Mouse (Mus musculus) G1E (cell line): Measurements from ENCODE around the gene Bnip2. TPM values are rescaled to one million over a fixed set of nuclear protein-coding genes. Genes with fewer than 3 reads are reported as not detected.

Experiments used
- ATAC-seq: 2 replicates; pipeline ENCODE4 v1.8.0; 2016; ENCODE audit warnings: mild to moderate bottlenecking; ENCODE audit not compliant: insufficient number of reproducible peaks, poor library complexity, low FRiP score, severe bottlenecking; ENCODE audit errors: extremely low read depth
- DNase-seq: peaks from one replicate; pipeline ENCODE4 v3.0.0; 2012; ENCODE audit warnings: low spot score
- H3K27me3 ChIP-seq: 2 replicates; pipeline ENCODE4 v1.6.1; 2012; ENCODE audit warnings: mild to moderate bottlenecking, low read length, inconsistent platforms; ENCODE audit not compliant: insufficient read depth
- H3K36me3 ChIP-seq: replicated peaks from 2 replicates; pipeline ENCODE3; 2012; ENCODE audit warnings: mild to moderate bottlenecking, inconsistent platforms
- H3K4me1 ChIP-seq: 2 replicates; pipeline ENCODE4 v1.6.1; 2012; ENCODE audit warnings: low read depth, low read length, inconsistent platforms, mixed read lengths; ENCODE audit not compliant: insufficient read depth
- H3K4me3 ChIP-seq: 2 replicates; pipeline ENCODE4 v1.5.1; 2012; ENCODE audit warnings: low read depth, mild to moderate bottlenecking, inconsistent platforms, low read length, moderate library complexity, mixed read lengths
- H3K9me3 ChIP-seq: replicated peaks from 2 replicates; pipeline ENCODE4 v1.6.1; 2012; ENCODE audit warnings: inconsistent platforms
- CTCF ChIP-seq: IDR thresholded peaks from 2 replicates; pipeline ENCODE4 v1.5.1; 2012; ENCODE audit warnings: low read depth, low read length, inconsistent platforms, mixed read lengths
- GATA1 ChIP-seq: IDR thresholded peaks from 2 replicates; pipeline ENCODE4 v1.6.1; 2012; ENCODE audit warnings: borderline replicate concordance, low read length, inconsistent platforms, mixed read lengths
- GATA2 ChIP-seq: IDR thresholded peaks from 2 replicates; pipeline ENCODE4 v1.6.1; 2012; ENCODE audit warnings: low read depth, low read length, inconsistent platforms, borderline replicate concordance
- POLR2AphosphoS5 ChIP-seq: IDR thresholded peaks from 2 replicates; pipeline ENCODE4 v1.6.1; 2012; ENCODE audit warnings: low read depth, low read length, inconsistent platforms; ENCODE audit not compliant: insufficient replicate concordance
- TAL1 ChIP-seq: conservative IDR thresholded peaks from 2 replicates; pipeline ENCODE4 v1.6.1; 2012; ENCODE audit warnings: low read depth, low read length, inconsistent platforms, mixed read lengths
- polyA plus RNA-seq: library from polyadenylated mRNA; stranded (reverse); fragments of >175 nt; gene quantifications from 2 replicates; pipeline ENCODE4 v1.2.3, GENCODE M21; 2012
- total RNA-seq, 2 experiments: library from RNA; stranded (forward) in 1 of 2; stranded (reverse) in 1 of 2; fragments of 200-1000 nt in 1 of 2; fragments of >200 nt in 1 of 2; fragmentation: Nextera tagmentation in 1 of 2; gene quantifications; 2 replicates each; pipeline ENCODE4 v1.2.3; 2014 to 2017

Bnip2 gene
- total and polyA plus RNA-seq, 3 experiments: 38.0 to 186 (median 106) TPM

DNA sequence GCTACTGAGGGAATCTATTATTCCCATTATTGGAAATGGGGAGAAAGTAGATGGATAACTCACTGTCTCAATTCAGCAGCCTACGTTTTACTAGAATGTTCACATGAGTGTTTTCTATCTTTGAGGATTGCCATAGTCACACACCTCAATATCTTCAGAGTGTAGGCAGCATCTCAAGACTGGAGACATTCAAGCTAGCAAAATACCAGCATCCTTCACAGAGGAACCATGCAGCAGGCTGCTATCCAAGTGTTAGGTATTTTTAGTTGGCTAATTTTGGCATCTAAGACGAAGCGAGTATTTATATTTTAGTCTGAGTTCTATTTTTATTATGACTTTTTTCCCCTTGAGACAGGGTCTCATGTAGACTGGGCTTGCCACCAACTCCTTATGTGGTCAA, 24.9 kb upstream of the Bnip2 start:
- TF ChIP-seq TAL1: no peak
- DNase-seq: no peak
- no peak overlapping the region for H3K4me3 ChIP-seq
- H3K9me3 ChIP-seq: no peaks in the 10 kb centered on the region
- no peaks in the 10 kb centered on the region for H3K4me1 ChIP-seq
- no peak for ATAC-seq
- peaks cover 18% of the 10 kb centered on the region; the same call in 1 of the 2 replicates for H3K27me3 ChIP-seq
- H3K36me3 ChIP-seq: no peaks in the 10 kb centered on the region

DNA sequence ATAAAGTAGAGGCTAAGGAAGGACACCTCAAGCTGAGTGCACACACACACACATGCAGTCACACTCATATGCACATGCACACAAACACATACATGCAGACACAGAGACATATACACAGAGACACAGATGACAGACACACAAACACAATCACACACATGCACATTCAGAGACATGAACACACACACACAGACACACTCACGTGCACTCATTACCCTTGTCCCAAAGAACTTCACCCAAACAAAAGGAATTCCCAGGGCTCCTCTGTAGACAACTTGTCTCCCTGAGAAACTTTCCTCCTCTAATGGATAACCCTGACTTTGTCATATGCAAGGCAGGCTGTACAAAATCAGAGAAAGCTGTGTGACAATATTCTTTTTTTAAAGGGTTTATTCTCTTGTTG, 3.7 kb upstream of the Bnip2 start:
- H3K4me3 ChIP-seq: no peak overlapping the region
- DNase-seq (no peak), ATAC-seq (no peak)
- TF ChIP-seq POLR2AphosphoS5: no peak
- TF ChIP-seq TAL1: no peak
- no peak for TF ChIP-seq GATA1
- TF ChIP-seq CTCF: no peak
- TF ChIP-seq GATA2: no peak
- H3K36me3 ChIP-seq: no peaks in the 10 kb centered on the region
- H3K27me3 ChIP-seq: peaks cover 14% of the 10 kb centered on the region
- no peaks in the 10 kb centered on the region for H3K9me3 ChIP-seq
- peaks cover 19% of the 10 kb centered on the region for H3K4me1 ChIP-seq

DNA sequence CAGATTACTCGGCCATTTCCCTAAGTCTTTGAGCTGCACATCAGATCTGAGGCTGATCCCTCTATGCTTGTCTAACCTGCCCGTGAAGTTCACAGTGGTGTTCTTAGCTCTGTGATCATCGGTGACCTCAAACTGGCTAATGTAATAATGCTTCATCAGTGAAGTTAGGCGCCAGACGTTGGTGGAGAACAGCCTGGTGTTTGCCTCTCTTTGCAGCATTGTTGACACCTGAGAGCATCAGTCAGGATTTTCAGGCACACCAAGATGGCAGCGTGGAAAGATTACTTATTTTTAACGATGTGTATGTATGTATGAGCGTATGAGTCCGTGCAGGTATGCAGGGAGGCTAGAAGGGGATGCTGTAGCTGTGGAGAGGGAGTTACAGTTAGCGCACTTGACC, 3.2 kb upstream of the Bnip2 start:
- TF ChIP-seq GATA2 (no peak), GATA1 (no peak)
- peaks cover 13% of the 10 kb centered on the region for H3K27me3 ChIP-seq
- ATAC-seq (no peak), DNase-seq (no peak)
- peaks cover 24% of the 10 kb centered on the region for H3K4me1 ChIP-seq
- H3K9me3 ChIP-seq: no peaks in the 10 kb centered on the region
- peaks cover under 1% of the 10 kb centered on the region for H3K36me3 ChIP-seq
- no peak overlapping the region for H3K4me3 ChIP-seq

DNA sequence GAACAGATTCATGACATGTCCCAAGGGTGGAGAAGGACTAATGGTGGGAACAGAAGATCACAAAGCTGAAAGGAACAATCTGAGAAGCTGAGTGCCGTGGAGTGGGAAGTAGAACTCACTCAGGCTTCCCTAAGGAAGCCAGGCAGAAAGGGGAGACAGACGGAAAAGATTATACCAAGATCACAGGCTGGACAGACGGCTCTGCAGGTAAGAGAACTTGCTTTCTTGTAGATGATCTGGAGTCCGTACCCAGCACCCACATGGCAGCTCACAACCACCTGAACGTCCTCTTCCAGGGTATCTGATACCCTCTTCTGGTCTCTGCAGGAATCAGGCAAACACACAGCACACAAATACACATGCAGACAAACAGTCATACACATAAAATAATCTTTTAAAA, 2.7 kb upstream of the Bnip2 start:
- peaks cover 8% of the 10 kb centered on the region for H3K27me3 ChIP-seq
- H3K4me3 ChIP-seq: no peak overlapping the region
- ATAC-seq (no peak), DNase-seq (no peak)
- no peaks in the 10 kb centered on the region for H3K9me3 ChIP-seq
- peaks cover 29% of the 10 kb centered on the region for H3K4me1 ChIP-seq
- H3K36me3 ChIP-seq: peaks cover 6% of the 10 kb centered on the region
- TF ChIP-seq CTCF: no peak
- TF ChIP-seq GATA2: no peak
- no peak for TF ChIP-seq TAL1
- TF ChIP-seq GATA1: no peak
- TF ChIP-seq POLR2AphosphoS5: no peak

DNA sequence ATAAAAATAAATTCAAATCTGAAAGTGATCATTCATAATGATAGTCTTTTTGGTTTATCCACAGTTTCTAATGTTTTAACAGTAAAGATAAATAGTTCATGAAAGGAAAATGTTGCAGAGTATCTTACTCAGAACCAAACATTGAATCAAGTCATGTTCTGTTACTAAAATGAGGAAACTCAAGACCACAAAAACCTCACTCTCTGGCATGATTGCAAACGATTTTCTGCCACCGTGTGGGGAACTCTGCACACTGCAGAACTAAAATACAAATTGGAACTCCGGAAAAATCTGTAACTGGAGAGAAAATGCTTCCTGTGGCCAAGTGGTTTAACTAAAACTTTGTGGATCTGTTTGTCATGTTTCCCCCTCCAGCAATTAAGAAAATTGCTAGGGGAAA, 1.7 kb upstream of the Bnip2 start:
- H3K4me1 ChIP-seq: peaks cover 39% of the 10 kb centered on the region
- DNase-seq: peak; percentile 32
- ATAC-seq: 0 out of 2 replicates have a peak, but pooled peaks have one; percentile 19
- H3K4me3 ChIP-seq: no peak overlapping the region
- H3K27me3 ChIP-seq: peaks cover 6% of the 10 kb centered on the region; the same call in 1 of the 2 replicates
- no peaks in the 10 kb centered on the region for H3K9me3 ChIP-seq
- TF ChIP-seq CTCF (peak; percentile 32; the same call in 1 of the 2 replicates), POLR2AphosphoS5 (no peak), GATA1 (no peak)
- peaks cover 14% of the 10 kb centered on the region for H3K36me3 ChIP-seq

DNA sequence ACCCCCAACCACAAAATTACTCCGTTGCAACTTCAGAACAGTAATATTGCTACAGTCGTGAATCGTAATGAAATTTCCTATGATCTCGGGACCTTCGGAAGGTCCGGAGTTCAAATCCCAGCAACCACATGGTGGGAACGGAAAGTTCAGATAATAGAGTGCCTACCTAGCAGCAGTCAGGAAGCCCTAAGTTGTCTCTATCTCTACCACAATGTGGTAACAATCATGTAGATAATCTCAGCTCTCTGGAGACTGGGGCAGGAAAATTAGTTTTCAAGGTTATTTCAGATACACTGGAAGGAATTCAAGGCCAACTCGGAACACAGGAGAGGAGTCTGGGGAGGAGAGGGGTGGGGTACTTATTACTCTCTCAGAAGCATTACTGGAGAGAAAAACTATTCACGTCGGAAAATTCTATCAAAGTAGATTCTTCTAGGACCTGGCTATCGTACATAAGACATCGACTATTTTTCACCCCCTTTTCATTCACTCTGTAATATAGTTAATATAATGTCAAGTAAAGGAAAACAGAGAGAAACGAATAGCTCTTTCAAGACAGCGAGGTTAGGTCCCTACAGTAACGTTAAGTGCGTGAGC, 462 bp upstream of the Bnip2 start:
- peaks cover 20% of the 10 kb centered on the region for H3K36me3 ChIP-seq
- H3K27me3 ChIP-seq: peaks cover 6% of the 10 kb centered on the region; the same call in 1 of the 2 replicates
- DNase-seq (no peak), ATAC-seq (no peak)
- peak overlapping the region; percentile 98 for H3K4me3 ChIP-seq
- peaks cover 47% of the 10 kb centered on the region for H3K4me1 ChIP-seq
- H3K9me3 ChIP-seq: no peaks in the 10 kb centered on the region
- TF ChIP-seq GATA2 (no peak), CTCF (no peak), POLR2AphosphoS5 (no peak), TAL1 (no peak), GATA1 (no peak)

DNA sequence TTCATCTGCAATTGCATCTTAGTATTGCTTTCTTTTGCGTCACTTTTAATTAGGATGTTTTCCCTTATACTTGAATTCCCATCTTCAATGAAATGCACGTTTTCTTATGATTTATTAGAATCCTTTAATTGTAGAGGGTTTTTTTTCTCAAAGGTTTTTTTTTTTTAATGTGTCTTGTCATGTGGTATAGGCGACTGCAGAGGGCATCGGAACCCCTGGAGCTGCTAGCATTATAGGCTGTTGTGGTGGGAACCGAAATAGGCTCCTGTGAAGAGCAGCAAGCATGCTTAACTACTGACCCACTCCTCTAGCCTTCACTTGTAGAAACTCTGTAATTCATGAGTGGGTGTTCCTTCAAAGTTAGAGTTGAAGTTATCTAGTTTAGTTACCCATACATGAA, 1.1 kb downstream of the Bnip2 start:
- Histone ChIP-seq H3K9me3 (no peaks in the 10 kb centered on the region), H3K4me1 (peaks cover 47% of the 10 kb centered on the region), H3K27me3 (peaks cover 6% of the 10 kb centered on the region; the same call in 1 of the 2 replicates), H3K4me3 (peak overlapping the region; percentile 98), H3K36me3 (peaks cover 33% of the 10 kb centered on the region)
- DNase-seq: no peak
- ATAC-seq: no peak
- no peak for TF ChIP-seq GATA2
- no peak for TF ChIP-seq GATA1
- TF ChIP-seq POLR2AphosphoS5: no peak
- no peak for TF ChIP-seq TAL1
- no peak for TF ChIP-seq CTCF
